Mouse (Mus musculus): ENCODE results near the gene Stim2.

The Stim2 gene

DNA sequence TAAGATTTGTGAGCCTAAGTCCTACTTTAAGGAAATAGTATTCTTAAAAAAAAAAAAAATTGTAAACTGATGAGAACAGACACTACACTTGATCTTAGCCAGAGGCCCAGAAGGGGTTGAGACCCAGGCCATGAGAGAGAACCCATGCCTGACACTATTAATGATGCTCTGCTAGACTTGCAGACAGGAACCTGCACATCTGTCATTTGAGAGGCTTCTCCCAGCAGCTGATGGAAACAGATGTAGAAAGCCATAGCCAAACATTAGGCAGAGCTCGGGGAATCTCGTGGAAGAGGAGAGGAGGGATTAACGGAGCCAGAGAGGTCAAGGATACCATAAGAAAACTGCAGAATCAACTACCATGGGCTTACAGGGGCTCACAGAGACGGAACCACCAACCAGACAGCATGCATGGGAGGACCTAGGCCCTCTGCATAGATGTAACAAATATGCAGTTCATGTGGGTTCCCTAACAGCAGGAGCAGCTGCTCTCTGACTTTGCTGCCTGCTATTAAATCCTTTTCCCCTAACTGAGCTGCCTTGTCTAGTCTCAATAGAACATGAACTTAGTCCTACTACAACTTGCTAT lies 50.9 kb downstream of the Stim2 start:
- peak; percentile 3 for DNase-seq (ENCODE audit: extremely low spot score)

DNA sequence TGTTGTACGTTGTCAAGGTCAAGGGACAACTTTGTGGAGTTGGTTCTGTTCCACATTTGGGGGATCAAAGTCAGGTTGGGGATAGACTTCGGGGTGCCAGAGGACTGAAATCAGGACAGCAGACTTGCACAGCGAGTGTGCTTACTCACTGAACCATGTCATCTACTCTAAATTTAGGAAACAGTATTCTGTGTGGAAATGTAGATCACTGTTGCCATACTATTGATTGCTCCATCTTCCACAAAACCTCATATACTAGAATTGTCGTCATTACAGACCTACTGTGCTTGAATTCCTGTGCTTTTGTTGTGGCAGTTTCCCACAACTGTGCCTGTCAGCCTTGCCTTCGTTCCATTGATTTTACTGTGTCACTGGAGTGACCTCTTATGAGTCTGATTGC lies 51.6 kb downstream of the Stim2 start:
- no peak for DNase-seq (ENCODE audit: extremely low spot score)

DNA sequence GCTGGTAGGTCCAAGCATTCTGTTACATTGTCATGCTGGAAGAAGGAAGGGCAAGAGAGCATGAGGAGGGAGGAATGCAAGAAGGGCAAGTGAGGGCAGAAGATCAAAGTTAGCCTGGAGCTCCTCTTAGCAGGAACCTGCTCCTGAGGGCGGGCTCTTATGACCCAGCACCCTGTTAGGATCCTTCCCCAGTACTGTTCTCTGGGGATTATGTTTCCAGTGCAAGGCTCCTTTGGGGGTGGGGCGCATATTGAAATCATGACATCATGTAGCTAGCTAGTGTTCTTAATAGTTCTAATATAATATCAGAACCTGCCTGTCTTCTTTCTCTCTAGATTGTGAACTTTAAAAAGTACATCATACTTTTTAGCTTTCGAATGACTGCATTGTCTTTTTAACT lies 52.8 kb downstream of the Stim2 start:
- DNase-seq (ENCODE audit: extremely low spot score) = no peak

DNA sequence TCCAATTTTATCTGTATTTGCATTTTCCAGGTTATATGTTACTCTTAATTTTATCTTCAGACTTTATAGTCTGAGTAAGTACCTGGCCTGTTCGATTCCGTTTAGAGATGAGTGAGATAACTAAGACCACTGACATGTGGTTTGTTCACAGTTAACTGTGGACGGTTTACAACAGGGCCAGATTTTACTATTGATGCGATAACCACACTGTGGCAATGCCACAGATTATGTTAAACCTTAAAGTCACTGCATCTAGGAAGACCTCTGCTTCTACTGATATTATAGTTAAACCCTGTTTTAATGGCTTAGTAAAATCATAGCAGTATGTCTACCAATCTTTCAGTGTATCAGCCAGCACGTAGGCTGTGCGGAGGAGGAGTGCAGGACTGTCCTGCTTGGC lies 53.9 kb downstream of the Stim2 start:
- DNase-seq (ENCODE audit: extremely low spot score) = no peak

GRCm38 (mm10) chr5:54053673-54054366 lies 55.5 kb downstream of the Stim2 start:
- no peak for DNase-seq (ENCODE audit: extremely low spot score)

DNA sequence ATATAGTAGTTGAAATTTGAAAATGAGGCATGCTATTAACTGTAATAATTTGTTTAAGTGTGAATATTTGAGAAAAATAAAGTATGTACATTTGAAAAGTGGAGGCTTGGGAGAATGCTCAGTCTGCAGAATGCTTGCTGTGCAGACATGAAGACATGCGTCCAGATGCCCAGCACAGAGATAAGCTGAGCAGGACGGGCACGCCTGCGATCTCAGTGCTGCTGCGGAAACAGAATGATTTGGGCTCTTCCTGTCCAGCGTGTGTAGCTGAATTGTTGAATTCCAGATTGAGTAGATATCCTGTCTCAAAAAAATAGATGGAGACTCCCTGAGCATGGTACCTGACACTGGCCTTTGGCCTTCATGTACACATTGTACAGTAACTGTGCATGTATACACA lies 58.0 kb downstream of the Stim2 start:
- DNase-seq (ENCODE audit: extremely low spot score) = no peak

- DNase-seq (ENCODE audit: extremely low spot score) = no peak
Observed at GRCm38 (mm10) chr5:54059998-54060397, 61.7 kb downstream of the Stim2 start.

DNA sequence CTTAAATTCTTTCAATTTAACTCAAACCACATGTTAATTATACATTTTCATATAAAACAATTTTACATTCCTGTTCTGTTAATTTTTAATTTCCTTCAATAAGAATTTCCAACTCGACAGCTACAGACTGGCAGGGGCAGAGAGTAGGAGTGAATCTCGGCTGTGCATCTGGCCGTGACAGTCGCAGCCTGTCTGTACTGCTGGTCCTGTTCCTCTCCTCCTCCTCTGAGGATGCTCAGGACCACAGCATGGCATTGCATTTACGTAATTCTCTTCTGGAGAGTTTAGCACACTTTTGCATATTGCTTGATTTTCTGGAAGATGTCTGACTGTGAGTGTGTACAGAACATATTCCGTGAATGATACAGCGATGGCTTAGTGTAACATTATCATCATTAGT lies 63.8 kb downstream of the Stim2 start:
- no peak for DNase-seq (ENCODE audit: extremely low spot score)

GRCm38 (mm10) chr5:54067591-54067990 lies 69.3 kb downstream of the Stim2 start:
- DNase-seq (ENCODE audit: extremely low spot score) = no peak

DNA sequence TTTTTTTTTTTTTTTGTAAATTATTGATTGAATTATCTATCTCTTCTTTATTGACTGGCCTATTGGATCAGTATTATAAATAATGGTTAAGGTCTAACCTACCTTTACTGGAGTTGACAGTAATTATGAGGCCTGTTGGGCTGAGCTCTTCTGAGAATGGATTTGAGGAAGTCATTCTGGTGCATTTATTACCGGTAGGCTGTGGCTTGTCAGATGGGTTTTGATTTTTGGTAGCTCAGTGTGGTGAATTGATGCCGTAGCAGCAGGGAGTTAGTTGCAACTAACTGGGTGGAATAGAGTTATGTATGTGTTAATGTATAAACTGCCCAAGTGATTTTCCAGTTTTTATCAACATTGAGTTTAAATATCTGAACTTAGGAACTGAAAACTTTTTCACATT lies 72.2 kb downstream of the Stim2 start:
- DNase-seq (ENCODE audit: extremely low spot score) = no peak

DNA sequence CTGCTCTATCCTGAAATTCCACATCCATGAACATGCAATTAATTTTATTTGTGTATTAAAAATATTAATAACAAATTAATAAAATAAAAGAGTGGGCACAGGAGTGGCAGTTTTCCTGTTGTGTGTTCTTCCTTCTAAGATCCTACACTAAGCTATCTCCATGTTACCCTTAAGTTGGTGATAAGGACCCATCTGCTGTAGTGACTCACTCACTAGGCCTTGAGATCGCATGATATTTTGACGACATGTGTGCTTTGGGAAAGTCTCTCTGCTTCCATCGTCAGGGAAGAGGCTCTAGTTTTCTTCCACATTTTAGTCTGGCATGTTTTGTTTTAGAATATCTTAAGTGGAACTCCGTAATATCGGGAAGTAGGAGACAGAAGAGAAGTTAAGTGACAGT lies 73.0 kb downstream of the Stim2 start:
- no peak for DNase-seq (ENCODE audit: extremely low spot score)

- no peak for DNase-seq (ENCODE audit: extremely low spot score)
Observed at GRCm38 (mm10) chr5:54071705-54072104, 73.4 kb downstream of the Stim2 start.

DNA sequence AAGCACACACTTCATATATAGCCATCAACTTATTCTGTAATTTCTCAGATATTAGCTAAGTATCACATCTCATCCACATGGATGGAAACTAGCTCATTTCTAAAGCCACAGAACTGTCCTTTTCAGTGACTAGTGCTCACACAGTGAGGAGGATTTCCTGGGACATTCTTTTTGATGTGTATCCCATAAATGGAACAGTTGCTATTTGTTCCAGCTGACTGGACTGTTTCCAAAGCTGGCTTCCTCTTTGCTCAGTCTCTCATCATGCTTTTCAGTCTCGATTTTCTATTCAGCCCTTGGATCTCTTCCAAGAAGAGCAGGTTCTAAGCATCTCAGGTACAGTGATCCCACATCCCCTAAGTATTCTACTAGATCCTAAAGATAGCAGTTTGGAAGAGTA lies 75.0 kb downstream of the Stim2 start:
- no peak for DNase-seq (ENCODE audit: extremely low spot score)

DNA sequence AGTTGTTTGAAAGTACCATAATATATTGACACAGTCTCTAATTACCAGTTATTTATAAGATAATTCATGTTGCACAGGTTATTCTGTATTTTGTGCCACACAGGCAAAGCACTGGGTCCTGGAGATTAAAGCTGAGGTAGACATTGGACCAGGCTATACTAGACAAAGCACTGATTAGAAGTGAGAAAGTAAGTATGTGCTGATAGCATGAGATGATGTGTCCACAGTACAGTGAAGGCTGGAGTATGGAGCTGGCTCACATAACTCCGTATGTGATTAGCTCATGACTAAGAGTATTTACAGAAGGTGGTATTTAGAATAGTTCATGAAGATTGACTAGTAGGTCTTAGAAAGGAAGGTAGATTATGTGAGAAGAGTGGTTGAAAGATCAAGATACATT lies 81.7 kb downstream of the Stim2 start:
- no peak for DNase-seq (ENCODE audit: extremely low spot score)

DNA sequence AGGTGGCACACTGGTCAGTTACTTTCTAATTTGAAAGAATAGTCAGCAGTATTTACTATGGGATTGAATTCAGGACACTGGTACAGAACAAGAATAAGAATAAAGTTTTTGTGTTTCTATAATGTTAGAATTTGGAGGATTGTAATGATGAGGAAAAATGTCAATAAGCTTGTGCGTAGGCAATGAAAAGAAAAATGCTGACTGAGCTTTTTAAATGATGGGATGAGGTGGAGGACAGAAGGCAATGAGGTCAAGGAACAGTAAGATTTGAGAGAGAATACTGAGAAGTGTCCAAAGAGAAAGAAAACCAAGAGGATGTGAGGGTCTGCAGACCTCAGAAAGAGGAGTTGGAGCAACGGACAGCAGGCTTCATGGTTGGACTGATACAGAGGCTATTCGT lies 89.6 kb downstream of the Stim2 start:
- no peak for DNase-seq (ENCODE audit: extremely low spot score)

DNA sequence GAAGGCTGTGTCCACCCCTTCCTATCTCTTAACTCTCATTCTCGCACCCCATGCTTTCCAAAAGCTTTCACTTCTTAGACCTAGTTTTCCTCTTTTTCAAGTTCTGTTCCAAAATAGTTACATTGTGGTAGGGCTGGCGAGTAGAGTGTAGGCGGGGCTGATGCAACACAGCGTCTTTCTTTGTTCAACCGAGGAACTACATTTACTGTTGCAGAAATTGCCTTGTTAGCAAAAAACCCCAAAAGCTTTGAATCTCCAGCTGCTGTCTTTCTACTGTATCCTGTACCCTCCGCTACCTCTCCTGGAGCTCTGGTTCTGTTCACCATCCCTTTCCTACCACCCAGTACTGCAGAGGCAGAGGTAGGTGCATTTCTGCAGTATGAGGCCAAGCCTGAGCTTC lies 99.9 kb downstream of the Stim2 start:
- DNase-seq (ENCODE audit: extremely low spot score) = no peak

DNA sequence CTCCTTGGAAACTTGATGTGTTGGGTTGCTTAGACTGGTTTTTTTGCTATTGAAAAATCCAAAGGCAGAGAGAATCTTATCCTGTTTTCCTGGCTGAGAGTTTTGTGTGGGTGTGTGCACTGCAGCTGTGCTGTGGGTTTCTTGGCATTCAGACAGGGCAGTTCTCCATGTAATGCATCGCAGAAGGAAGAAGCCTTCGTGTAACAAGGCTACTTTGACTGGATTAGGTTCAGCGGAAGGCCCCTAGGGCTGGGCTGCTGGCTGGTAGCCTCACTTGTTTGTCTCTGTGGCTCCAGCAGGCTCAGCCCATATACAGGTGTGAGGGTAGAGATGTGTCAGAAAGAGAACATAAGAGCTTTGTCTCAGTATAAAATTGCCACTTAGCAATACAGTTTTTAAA lies 102.6 kb downstream of the Stim2 start:
- DNase-seq (ENCODE audit: extremely low spot score) = no peak

DNA sequence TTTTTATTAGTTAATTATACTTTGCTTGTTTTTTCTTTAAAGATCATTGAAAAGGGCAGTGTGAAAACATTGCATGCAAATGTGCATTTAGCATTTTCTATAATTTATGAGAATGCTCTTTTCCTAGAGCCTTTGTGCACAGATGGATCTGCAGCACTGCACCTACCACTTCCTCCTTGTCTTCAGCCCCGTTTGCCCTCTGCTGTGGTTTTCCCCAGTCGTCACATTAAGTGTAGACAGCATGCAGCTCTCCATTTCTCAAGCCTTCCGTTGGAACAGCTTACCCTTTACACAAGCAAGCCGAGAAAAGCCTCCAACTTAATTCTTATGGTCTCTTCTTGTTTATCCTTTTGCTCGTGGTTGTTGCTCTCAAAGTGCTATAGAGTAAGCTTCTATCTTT lies 103.0 kb downstream of the Stim2 start:
- DNase-seq (ENCODE audit: extremely low spot score) = no peak

DNA sequence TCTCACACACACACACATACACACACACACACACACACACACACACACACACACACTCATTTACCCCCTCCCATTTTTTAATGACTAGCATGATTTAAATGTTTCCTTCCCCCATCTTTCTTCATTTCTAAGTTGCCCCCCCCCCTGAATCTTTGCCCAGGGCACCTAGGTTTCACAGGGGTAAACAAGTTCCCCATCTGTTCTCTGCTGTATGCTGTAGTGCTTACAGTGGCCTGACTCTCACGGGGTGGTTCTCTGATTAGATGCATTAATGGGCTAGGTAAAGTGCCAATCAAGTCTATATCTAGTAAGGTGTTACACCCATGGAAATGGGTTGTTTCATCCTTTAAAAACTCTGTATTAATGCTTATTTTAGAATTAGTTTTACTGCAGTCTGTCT lies 103.7 kb downstream of the Stim2 start:
- no peak for DNase-seq (ENCODE audit: extremely low spot score)

DNA sequence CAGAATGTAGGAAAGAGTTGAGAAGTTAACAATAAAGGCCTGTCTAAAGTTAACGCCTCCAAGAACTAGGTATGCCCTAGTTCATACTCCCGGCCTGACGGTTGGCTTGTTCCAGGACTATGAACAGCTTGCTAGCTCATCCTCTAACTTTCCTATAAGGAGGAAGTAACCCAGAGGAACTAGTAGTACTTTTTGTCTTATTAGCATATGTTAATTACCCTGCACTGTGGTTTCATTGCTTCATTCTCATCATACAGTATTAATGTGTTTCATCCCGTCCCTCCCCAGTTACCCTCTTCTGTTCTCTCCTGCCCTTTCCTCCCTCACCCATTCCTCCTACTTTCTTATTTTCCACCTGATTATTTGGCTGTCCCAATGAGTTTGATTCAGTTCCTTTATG lies 108.4 kb downstream of the Stim2 start:
- no peak for DNase-seq (ENCODE audit: extremely low spot score)

GRCm38 (mm10) chr5:54107069-54107468 lies 108.8 kb downstream of the Stim2 start:
- no peak for DNase-seq (ENCODE audit: extremely low spot score)

DNA sequence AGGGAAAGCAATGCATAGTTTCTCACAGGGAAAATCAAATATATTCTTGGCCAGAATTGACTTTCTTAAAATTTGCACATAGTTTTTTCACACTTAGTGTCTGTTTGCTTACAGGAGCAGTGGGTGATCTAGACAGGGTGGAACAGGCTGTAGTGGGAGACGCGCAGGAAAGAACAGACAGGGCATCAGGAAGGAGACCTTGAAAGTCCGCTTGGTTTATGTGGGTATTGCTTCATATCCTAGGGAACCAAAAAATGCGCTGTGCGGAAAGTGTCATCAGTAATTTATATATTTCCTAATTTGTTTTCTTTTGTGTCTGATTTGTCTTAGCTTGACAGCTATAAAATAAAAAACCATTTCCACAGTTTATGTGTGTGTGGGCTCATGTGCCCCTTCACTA lies 110.8 kb downstream of the Stim2 start:
- DNase-seq (ENCODE audit: extremely low spot score) = no peak

GRCm38 (mm10) chr5:54110789-54111188 lies 112.5 kb downstream of the Stim2 start:
- no peak for DNase-seq (ENCODE audit: extremely low spot score)

DNA sequence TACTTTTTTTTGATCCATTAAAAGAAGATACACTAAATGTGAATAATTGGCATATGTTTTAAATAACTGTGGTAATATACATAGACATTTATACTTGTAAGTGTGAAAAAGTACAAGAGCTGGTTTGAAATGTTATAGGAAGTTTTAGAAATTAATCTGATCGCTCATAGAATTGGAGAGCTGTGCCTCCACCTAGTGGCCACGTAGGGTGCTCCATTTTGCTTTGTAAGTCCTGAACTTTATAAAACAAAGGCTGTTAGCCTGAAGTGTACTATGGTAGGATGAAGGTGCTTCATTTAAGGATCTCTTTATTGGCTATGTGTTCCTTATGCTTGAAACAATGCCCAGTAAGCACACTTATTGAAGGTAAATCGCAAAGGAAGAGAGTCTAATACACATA lies 115.0 kb downstream of the Stim2 start:
- DNase-seq (ENCODE audit: extremely low spot score) = peak; percentile 31
